Mouse (Mus musculus): ENCODE measurements around the gene Pde6d. TPM values are rescaled to one million over a fixed set of nuclear protein-coding genes. Genes with fewer than 3 reads are reported as not detected.

Gene Pde6d
- 105 and 109 TPM in 2 replicates for polyA plus RNA-seq (2015; fragmentation: Nextera tagmentation; extraction: Ambion mirVana)

GRCm38 (mm10) chr1:86582451-86583096 lies at the start of gene Pde6d, which contains the start of gene Cops7b:
Gene Pde6d, minus strand, starts transcription at chr1:86582629.
Gene Cops7b, plus strand, starts transcription at chr1:86582904.
- Histone ChIP-seq H3K36me3 (ENCODE audit: control insufficient read depth, insufficient read depth, low read length) (no peaks in the 10 kb centered on the region), H3K4me3 (ENCODE audit: low read depth, low read length) (peak within 1 kb of the TSS; percentile 65), H3K9me3 (replicated peaks; ENCODE audit: control insufficient read depth, low read length, poor library complexity, severe bottlenecking) (no peaks in the 10 kb centered on the region), H3K27me3 (ENCODE audit: control insufficient read depth, insufficient read depth, low read depth, low read length) (no peaks in the 10 kb centered on the region), H3K27ac (ENCODE audit: low read length) (peak within 1 kb of the TSS; percentile 68), H3K4me2 (ENCODE audit: low read length) (peak within 1 kb of the TSS; percentile 69), H3K4me1 (ENCODE audit: control insufficient read depth, insufficient read depth, low read length) (peaks cover 15% of the 10 kb centered on the region), H3K9ac (ENCODE audit: low read depth, low read length) (peak within 1 kb of the TSS; percentile 86)
- WGBS = 1% methylated on average over 25 of the region's 26 CpGs
- peak; percentile 98 for ATAC-seq

- ATAC-seq = no peak
- H3K4me2 ChIP-seq (ENCODE audit: low read length) = no peak overlapping the region
- WGBS = 90% methylated on average over 4 of the region's 4 CpGs
Measured at GRCm38 (mm10) chr1:86630527-86630926, 48.1 kb upstream of the Pde6d start.

GRCm38 (mm10) chr1:86629936-86630335 lies 47.5 kb upstream of the Pde6d start:
- H3K27ac ChIP-seq (ENCODE audit: low read length) = no peak overlapping the region
- peaks cover 8% of the 10 kb centered on the region; the same call in 1 of the 2 replicates for H3K4me1 ChIP-seq (ENCODE audit: control insufficient read depth, insufficient read depth, low read length)
- no peak overlapping the region for H3K9ac ChIP-seq (ENCODE audit: low read depth, low read length)
- ATAC-seq = no peak
- H3K9me3 ChIP-seq (replicated peaks; ENCODE audit: control insufficient read depth, low read length, poor library complexity, severe bottlenecking) = no peaks in the 10 kb centered on the region
- H3K4me2 ChIP-seq (ENCODE audit: low read length) = no peak overlapping the region
- H3K4me3 ChIP-seq (ENCODE audit: low read depth, low read length) = no peak overlapping the region
- no peaks in the 10 kb centered on the region for H3K27me3 ChIP-seq (ENCODE audit: control insufficient read depth, insufficient read depth, low read depth, low read length)
- WGBS = 61% methylated on average over 4 of the region's 4 CpGs
- H3K36me3 ChIP-seq (ENCODE audit: control insufficient read depth, insufficient read depth, low read length) = no peaks in the 10 kb centered on the region

More at GRCm38 (mm10) chr1:86630527-86630926, 48.1 kb upstream of the Pde6d start:
- no peaks in the 10 kb centered on the region for H3K36me3 ChIP-seq (ENCODE audit: control insufficient read depth, insufficient read depth, low read length)
- H3K27ac ChIP-seq (ENCODE audit: low read length) = no peak overlapping the region
- no peaks in the 10 kb centered on the region for H3K9me3 ChIP-seq (replicated peaks; ENCODE audit: control insufficient read depth, low read length, poor library complexity, severe bottlenecking)
- H3K4me1 ChIP-seq (ENCODE audit: control insufficient read depth, insufficient read depth, low read length) = peaks cover 8% of the 10 kb centered on the region; the same call in 1 of the 2 replicates
- H3K4me3 ChIP-seq (ENCODE audit: low read depth, low read length) = no peak overlapping the region
- no peak overlapping the region for H3K9ac ChIP-seq (ENCODE audit: low read depth, low read length)
- H3K27me3 ChIP-seq (ENCODE audit: control insufficient read depth, insufficient read depth, low read depth, low read length) = no peaks in the 10 kb centered on the region

GRCm38 (mm10) chr1:86628270-86628669 lies 45.8 kb upstream of the Pde6d start:
- Histone ChIP-seq H3K4me3 (ENCODE audit: low read depth, low read length) (no peak overlapping the region), H3K4me1 (ENCODE audit: control insufficient read depth, insufficient read depth, low read length) (no peaks in the 10 kb centered on the region), H3K36me3 (ENCODE audit: control insufficient read depth, insufficient read depth, low read length) (no peaks in the 10 kb centered on the region), H3K4me2 (ENCODE audit: low read length) (no peak overlapping the region), H3K9me3 (replicated peaks; ENCODE audit: control insufficient read depth, low read length, poor library complexity, severe bottlenecking) (no peaks in the 10 kb centered on the region), H3K9ac (ENCODE audit: low read depth, low read length) (no peak overlapping the region), H3K27ac (ENCODE audit: low read length) (no peak overlapping the region), H3K27me3 (ENCODE audit: control insufficient read depth, insufficient read depth, low read depth, low read length) (no peaks in the 10 kb centered on the region)
- ATAC-seq = no peak
- WGBS = 87% methylated on average over 3 of the region's 3 CpGs

GRCm38 (mm10) chr1:86623001-86624000 lies 40.9 kb upstream of the Pde6d start:
- H3K36me3 ChIP-seq (ENCODE audit: control insufficient read depth, insufficient read depth, low read length) = no peaks in the 10 kb centered on the region
- H3K4me2 ChIP-seq (ENCODE audit: low read length) = no peak overlapping the region
- no peaks in the 10 kb centered on the region for H3K4me1 ChIP-seq (ENCODE audit: control insufficient read depth, insufficient read depth, low read length)
- H3K9ac ChIP-seq (ENCODE audit: low read depth, low read length) = no peak overlapping the region
- no peak overlapping the region for H3K27ac ChIP-seq (ENCODE audit: low read length)
- WGBS = 74% methylated on average over 16 of the region's 16 CpGs
- ATAC-seq = no peak
- no peaks in the 10 kb centered on the region for H3K27me3 ChIP-seq (ENCODE audit: control insufficient read depth, insufficient read depth, low read depth, low read length)
- H3K9me3 ChIP-seq (replicated peaks; ENCODE audit: control insufficient read depth, low read length, poor library complexity, severe bottlenecking) = no peaks in the 10 kb centered on the region
- H3K4me3 ChIP-seq (ENCODE audit: low read depth, low read length) = no peak overlapping the region

GRCm38 (mm10) chr1:86622296-86622695 lies 39.9 kb upstream of the Pde6d start:
- H3K9me3 ChIP-seq (replicated peaks; ENCODE audit: control insufficient read depth, low read length, poor library complexity, severe bottlenecking) = no peaks in the 10 kb centered on the region
- no peaks in the 10 kb centered on the region for H3K27me3 ChIP-seq (ENCODE audit: control insufficient read depth, insufficient read depth, low read depth, low read length)
- H3K36me3 ChIP-seq (ENCODE audit: control insufficient read depth, insufficient read depth, low read length) = no peaks in the 10 kb centered on the region
- H3K4me2 ChIP-seq (ENCODE audit: low read length) = no peak overlapping the region
- no peaks in the 10 kb centered on the region for H3K4me1 ChIP-seq (ENCODE audit: control insufficient read depth, insufficient read depth, low read length)
- no peak overlapping the region for H3K4me3 ChIP-seq (ENCODE audit: low read depth, low read length)
- ATAC-seq = no peak
- WGBS = 69% methylated on average over 2 of the region's 2 CpGs
- H3K27ac ChIP-seq (ENCODE audit: low read length) = no peak overlapping the region
- no peak overlapping the region for H3K9ac ChIP-seq (ENCODE audit: low read depth, low read length)

- Histone ChIP-seq H3K4me3 (ENCODE audit: low read depth, low read length) (no peak overlapping the region), H3K9ac (ENCODE audit: low read depth, low read length) (no peak overlapping the region), H3K27me3 (ENCODE audit: control insufficient read depth, insufficient read depth, low read depth, low read length) (no peaks in the 10 kb centered on the region), H3K27ac (ENCODE audit: low read length) (no peak overlapping the region), H3K4me2 (ENCODE audit: low read length) (no peak overlapping the region), H3K9me3 (replicated peaks; ENCODE audit: control insufficient read depth, low read length, poor library complexity, severe bottlenecking) (no peaks in the 10 kb centered on the region), H3K36me3 (ENCODE audit: control insufficient read depth, insufficient read depth, low read length) (no peaks in the 10 kb centered on the region), H3K4me1 (ENCODE audit: control insufficient read depth, insufficient read depth, low read length) (no peaks in the 10 kb centered on the region)
- WGBS = 57% methylated on average over 10 of the region's 10 CpGs
- ATAC-seq = peak; percentile 73; the same call in 1 of the 2 replicates
Measured at GRCm38 (mm10) chr1:86618454-86619125, 36.2 kb upstream of the Pde6d start.

- Histone ChIP-seq H3K27me3 (ENCODE audit: control insufficient read depth, insufficient read depth, low read depth, low read length) (no peaks in the 10 kb centered on the region), H3K4me3 (ENCODE audit: low read depth, low read length) (no peak overlapping the region), H3K27ac (ENCODE audit: low read length) (no peak overlapping the region), H3K36me3 (ENCODE audit: control insufficient read depth, insufficient read depth, low read length) (peaks cover 3% of the 10 kb centered on the region; the same call in 1 of the 2 replicates), H3K9ac (ENCODE audit: low read depth, low read length) (no peak overlapping the region), H3K9me3 (replicated peaks; ENCODE audit: control insufficient read depth, low read length, poor library complexity, severe bottlenecking) (no peaks in the 10 kb centered on the region), H3K4me1 (ENCODE audit: control insufficient read depth, insufficient read depth, low read length) (no peaks in the 10 kb centered on the region), H3K4me2 (ENCODE audit: low read length) (no peak overlapping the region)
- ATAC-seq = no peak
Measured at GRCm38 (mm10) chr1:86614269-86614668, 31.8 kb upstream of the Pde6d start.
